Mouse (Mus musculus): Measurements from ENCODE around the gene Cd36.

The Cd36 gene

DNA sequence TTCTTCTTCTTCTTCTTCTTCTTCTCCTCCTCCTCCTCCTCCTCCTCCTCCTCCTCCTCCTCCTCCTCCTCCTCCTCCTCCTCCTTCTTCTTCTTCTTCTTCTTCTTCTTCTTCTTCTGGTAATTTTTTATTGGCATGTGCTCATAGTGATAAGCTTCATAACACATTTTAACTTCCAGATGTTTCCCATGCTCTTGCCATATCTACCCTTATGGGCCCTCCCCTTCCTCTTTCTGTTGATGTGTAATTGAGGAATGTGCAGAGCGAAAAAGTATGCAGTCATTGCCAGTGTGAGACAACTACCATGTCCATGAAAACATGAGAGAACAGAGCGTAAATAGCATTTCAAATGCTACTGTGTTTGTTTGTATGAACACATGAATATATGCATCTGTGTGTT is 118.3 kb downstream of the Cd36 start:
- DNase-seq = no peak

DNA sequence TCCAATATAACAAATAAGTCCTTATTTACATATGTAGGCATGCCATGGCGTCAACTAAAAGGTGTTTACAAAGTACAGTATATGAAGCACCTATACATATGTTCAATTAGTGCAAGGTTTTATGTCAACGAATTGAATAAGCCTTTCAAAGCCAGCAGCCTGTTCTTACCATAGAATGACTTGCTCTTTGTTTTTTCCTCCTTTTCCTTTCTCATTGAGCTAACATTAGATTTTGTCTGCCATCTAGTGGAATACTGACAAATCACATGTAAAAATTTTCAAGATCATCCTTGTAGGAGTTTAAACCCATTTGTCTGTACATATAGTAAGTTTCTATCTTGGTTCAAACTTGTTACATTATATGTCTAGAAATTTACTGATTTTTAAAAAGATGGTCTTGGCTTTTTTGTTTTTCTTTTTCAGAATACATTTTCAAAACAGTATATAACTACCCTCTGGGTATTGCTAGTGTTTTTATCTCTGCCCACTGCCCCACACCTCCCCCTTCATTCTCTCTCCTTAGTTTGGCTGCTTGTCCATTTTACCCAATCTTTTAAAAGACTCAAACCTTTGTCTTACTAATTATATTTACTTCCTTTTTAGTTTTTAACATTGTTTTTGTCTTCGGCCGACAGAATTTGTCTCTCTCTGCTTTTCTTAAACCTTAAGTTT is 122.5 kb downstream of the Cd36 start:
- DNase-seq = no peak

DNA sequence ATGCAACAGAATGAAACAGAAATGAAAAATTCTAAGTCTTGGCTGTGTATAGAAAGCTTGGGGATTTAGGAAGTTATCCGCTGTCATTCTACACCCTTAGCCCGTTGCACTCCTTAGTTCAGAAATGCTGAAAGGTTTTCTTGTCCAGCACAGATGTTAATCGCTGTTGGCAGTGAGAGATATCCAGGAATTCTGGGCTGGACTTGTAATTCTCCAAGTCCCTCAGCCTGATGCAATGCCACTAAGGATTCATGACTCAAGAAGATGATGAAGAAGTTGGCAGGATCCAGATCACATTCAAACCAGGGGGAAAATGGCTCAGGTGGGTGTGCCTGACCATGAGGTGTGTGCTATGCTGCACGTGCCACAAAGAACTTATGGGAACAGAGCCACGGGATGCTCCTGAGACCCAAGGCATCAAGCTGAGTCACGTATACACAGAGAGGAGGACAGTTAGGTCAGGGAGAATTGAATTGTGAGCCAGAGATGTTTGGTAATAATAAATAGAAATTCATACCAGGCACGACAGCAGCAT is 135.1 kb downstream of the Cd36 start:
- DNase-seq = no peak

DNA sequence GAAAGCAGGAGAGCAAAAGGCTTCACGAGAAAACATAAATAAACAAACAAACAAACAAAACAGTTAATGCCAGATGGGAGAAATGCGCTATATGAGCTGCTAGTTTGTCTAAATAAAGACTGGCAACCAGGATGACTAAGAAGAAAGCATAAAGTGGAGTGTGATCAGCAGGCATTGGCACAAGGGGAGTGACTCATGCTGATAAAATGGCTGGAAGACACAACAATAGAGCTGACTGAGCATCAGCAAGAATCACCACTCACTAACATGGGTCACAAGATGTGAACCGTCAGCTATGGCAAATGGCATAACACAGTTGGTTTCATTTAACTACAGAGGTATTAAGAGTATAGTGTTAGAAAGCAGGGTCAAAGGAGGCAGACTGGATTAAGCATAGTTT is 140.3 kb downstream of the Cd36 start:
- no peak for DNase-seq

DNA sequence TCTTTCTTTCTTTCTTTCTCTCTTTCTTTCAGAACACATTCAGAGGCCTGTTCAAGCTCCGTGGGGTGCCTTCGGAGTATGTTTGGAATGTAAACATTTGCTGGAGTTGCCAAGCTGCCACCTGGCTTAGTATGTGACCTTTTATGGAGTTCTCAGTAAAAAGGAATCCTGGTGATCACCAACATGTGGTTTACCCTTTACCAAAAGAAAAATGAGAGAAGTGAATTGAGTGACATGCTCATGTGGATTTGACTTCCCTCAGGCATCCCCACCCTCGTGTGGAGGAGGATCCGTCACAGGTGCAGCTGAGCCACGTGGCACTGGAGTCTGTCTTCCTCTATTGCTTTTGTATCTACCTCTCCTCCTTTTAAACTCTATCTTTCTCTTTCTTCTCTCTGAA is 141.5 kb downstream of the Cd36 start:
- no peak for DNase-seq

DNA sequence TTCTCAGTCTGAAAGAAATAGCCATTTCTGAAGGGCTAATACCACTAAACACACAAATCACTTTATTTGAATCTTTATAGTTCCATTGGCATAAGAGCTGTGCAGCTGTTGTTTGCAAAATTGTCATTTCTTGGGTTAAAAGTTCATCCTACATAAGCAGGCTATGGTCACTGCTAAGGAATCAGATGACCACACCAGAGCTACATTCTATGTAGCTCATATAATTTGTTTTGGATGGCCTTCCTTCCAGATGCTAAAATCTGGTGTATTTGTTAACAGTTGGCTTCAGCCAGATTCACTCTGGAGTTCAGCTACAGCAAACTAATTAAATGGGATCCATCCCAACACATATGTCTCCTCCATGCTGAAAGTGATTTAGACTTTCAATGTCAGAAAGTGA is 142.1 kb downstream of the Cd36 start:
- DNase-seq = no peak

DNA sequence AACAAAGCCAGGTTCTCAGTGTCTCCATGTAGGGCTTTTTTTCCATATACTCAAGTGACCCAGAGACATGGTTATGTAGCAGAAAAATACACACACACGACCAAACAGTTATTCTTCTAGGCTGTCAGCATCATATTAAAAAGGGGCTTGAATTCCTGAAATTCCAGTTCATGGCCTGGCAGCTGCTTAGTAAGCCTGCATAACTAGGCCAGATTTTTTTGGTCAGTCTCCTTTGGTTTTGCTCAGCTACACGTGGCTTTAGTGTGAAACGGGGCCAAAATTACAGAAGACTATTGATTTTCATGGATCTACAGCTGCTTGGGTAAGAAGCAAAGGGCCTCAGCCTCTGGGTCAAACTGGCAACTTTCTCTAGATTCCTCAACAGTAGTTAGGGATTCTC is 148.8 kb downstream of the Cd36 start:
- DNase-seq = no peak

Data from kidney, adult 11 months (tissue).